Mouse (Mus musculus) erythroblast, adult 5-6 weeks (primary cell): ENCODE results near the gene Rbm15b. TPM values are rescaled to one million over a fixed set of nuclear protein-coding genes. Genes with fewer than 3 reads are reported as not detected.

Source experiments
- ATAC-seq: replicated peaks from 2 replicates; pipeline ENCODE4 v1.8.0; 2016; ENCODE audit warnings: moderate number of reproducible peaks, mild to moderate bottlenecking, moderate TSS enrichment, inconsistent platforms; ENCODE audit not compliant: poor library complexity, low FRiP score, severe bottlenecking
- total RNA-seq, 2 experiments: library from RNA; stranded (forward) in 1 of 2; stranded (reverse) in 1 of 2; fragments of 150-400 nt in 1 of 2; fragments of 200-764, 138-1000 nt in 1 of 2; gene quantifications; 2 replicates each; pipeline versions ENCODE4 v1.2.3 to v1.2.4; 2015 to 2017; ENCODE audit warnings: low replicate concordance in 2 of 2

Rbm15b gene
- total RNA-seq (2015; ENCODE audit: low replicate concordance) (4.2 and 6.9 TPM in 2 replicates), total RNA-seq (2017; ENCODE audit: low replicate concordance) (8.6 and 10.2 TPM in 2 replicates)

DNA sequence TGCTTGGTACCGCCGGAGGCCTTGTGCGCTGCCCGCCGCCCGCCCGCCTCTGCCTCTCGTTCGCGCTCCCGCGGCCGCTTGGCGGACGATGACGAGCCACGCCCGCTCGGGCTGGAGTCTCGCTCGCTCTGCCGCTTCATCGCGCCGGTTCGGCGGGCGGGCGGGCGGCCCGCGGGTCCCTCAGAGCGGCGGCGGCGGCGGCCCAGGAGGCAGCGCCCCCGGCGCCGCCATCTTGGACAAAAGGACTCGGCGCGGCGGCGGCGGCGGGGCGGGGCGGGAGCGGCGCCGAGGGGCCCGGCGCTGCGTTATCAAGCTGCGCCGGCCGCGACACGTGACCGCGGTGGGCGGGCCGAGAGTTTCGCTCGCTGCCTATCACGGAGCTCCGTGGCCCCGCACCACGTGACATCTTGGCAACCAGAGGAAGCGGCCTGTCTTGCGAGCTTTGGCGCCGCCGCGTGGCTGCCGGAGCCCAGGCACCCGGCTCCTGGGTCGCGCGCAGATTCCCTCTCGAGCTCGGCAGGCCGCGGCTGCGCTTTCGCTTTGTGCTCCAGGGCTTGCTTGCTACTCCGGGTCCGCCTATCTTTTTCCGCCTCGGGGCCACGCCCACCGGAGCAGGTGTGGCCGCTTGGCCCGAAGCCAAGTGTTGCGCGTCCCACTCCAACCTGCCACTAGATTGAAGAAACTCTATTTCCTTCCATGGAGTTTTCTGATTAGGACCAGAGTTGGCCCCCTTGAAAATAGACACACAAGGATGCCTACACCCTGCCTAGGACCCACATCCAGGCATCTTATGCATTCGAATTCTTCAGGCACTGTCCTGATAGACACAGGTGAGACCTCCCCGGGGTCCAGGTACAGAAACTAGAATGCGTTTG lies at the start of gene Rbm15b:
Rbm15b (minus strand) TSS at position 601 of the 875 bp plus-strand sequence.
- ATAC-seq, result peak; percentile 71

DNA sequence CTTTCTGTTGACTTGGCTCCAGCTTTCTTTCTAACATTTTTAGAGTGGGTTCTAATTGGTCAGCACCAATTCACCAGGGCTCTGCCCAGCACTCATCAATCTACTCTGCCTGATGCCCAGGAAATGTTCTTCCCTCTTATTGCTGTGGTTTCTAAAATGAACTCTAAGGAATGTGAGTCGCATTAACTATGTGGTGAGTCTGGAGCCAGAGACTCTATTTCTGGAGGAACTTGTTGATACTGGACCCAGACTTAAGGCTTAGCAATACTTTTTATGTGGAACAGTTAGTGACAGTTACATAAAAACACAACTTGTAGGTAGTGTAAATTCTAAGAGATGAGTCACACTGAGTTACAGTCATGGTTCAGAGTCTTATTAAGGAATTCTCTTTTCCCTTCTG lies 47.8 kb upstream of the Rbm15b start:
- ATAC-seq, result no peak

DNA sequence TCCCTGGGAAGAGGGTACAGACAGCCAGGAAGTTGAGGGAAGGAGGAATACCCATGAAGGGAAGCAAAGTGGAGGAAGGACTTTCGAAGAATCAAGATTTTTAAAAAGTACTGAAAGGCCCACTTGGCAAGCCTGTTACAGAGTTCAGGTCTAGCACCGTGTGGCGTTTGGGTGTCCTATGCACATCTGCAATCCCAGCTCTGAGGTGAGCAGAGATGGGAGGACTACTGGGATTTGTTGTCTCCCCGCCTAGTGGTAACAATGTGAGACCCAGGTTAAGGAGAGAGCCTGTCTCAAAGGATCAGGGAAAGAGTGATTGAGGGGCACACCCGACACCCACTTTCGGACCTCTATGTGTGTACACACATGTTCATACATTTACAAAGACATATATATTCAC lies 27.6 kb upstream of the Rbm15b start:
- ATAC-seq, result no peak

DNA sequence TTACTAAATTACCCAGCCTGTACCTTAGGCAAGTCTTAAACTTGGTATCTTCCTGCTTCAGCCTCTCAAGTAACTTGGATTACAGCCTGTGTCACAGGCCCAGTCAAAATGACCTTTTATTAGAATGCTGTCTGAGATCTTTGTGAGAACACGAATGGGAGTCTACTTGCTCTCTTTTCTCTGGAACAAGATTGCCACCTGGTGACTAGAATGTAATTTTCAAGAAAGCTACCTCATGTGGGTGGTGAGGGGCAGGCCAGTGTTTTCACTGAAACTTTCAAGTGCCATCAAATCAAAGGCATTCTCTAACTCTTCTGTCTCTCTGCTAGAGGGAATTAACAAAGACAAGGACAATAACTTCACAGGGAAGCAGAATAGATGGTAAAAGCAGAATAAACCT lies 26.5 kb upstream of the Rbm15b start:
- no peak for ATAC-seq

DNA sequence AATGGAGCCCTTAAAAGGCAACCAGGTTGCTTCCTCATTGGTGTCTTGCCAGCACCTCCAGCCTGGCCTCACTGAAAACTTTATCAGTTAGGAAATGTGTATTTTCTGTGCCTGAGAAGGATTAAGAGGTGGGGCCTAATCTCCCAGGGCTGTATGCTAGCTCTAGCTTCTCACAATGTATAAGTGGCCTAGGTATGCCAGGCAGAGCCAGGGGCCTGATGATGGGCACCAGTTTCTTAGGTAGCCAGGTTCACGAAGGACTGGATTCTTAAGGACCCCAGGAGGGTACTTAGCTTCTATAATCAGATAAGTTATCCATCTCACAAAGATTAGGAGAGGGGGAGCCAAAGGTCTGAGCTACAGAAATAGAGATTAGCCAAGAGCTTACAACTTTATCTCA lies 24.4 kb upstream of the Rbm15b start:
- no peak for ATAC-seq

DNA sequence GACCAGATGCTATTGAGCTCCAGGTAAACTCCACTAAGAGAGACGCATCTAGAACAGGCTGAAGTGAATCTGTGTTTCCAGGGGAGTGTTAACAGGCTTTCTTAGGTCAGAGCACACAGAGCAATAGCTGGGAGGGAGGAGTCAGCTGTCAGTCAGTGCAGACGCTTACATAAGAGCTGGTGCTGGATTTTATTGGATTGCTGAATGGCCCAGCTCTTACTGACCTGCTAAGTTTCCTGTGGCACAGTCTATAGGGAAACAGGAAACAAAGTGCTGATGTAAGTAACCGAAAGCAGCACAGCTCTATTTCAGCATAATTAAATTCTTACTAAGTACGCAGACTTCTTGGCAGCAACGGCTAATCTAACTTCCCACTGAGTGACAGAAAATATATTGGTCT lies 21.5 kb upstream of the Rbm15b start:
- no peak for ATAC-seq

DNA sequence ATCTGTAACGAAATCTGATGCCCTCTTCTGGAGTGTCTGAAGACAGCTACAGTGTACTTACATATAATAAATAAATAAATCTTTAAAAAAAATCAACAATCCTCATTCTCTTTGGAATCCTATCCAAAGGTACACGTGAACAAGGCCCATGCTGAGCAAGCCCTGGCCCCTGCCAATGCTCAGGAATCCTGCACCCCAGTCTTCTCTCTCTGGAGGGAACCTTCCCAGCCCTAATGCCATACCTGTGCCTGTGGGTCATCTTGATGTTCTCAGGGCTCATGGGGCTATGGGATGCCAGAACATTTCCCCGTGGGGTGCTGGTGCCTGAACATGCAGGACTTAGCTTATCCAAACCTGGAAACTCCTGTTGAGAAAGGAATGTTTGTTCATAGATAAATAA lies 20.9 kb upstream of the Rbm15b start:
- ATAC-seq, result no peak

DNA sequence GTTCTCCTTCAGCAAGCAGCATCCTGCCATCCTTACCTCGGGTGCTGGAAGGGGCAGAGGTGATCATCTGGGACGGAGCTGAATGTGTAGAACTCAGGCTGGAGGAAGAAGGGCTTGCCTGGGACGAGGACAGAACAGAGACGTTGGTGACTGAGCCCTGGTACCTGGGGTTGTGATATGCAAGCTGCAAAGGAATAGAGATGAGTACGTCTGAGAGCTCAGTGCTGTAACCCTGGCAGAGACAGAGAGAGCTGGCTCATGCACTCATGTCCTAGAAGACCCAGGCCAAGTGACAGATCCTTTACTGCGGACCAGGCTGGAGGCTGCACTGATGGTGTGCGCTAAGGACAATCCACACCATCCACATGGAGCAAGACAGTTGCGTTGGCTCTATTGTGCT lies 19.4 kb upstream of the Rbm15b start:
- ATAC-seq, result no peak

DNA sequence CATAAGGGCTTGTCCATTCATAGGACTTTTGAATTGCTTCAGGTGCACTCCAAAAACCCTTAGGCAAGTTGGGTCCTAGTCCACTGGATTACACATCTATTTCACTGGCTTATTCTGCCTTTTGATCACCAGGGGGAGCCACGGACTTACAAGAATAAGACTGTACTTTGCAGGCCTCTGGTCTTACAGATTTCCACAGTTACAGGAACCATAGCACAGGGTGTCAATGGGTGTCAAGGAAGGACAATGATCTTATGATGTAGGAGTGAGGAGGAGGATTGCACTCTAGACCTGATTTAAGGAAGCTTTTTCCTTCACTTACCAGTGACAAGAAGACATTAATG lies 16.5 kb upstream of the Rbm15b start:
- ATAC-seq, result peak; percentile 68

DNA sequence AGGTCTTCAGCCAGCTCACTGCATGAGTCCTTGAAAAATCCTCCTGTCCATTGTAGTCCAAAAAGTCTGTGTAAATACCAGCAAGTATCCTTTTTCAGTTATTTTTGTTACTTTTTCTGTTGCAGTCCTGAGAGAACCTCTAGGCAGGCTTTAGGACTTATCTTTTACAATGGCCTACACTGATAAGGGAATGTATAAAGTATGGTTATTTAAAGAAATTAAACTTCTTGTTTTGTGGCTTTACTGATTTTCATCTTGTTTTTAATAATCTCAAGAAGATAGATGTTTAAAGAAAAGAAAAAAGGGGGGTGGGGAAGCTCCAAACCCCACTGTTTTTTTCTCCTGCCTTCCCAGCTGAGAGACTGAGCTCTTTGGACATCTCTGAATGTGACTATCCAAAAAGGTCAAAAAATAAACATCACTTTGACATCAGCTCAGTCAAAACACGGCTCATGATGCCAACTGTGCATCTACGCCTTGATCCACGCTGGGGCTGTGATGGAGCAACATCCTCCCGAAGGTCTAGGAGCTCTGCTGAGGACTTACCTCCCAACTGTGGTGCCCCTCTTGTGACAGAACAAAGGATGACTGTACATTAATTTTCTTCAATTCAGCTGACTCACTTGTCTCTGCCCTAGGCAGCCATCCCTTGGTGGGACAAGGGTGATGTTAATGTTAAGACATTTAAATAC lies 16.0 kb upstream of the Rbm15b start:
- no peak for ATAC-seq

DNA sequence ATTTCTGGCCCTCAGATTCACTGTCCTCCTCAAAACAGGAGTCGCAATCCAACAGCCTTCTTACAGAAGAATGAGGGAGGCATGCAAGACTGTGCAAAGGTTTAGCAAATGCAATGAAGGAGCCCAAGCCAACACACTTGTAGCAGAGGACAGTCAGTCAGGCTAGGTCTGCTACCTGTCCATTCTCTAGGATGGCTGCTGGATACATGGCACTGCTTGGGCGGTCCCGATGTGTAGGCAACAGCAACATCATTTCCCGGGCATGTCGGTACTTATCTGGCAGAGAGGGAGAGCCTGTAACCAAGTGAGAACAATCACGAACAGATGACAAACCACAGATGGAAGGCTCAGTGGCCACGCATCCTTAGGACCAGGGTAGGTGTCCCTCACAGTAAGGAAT lies 14.4 kb upstream of the Rbm15b start:
- ATAC-seq, result no peak

DNA sequence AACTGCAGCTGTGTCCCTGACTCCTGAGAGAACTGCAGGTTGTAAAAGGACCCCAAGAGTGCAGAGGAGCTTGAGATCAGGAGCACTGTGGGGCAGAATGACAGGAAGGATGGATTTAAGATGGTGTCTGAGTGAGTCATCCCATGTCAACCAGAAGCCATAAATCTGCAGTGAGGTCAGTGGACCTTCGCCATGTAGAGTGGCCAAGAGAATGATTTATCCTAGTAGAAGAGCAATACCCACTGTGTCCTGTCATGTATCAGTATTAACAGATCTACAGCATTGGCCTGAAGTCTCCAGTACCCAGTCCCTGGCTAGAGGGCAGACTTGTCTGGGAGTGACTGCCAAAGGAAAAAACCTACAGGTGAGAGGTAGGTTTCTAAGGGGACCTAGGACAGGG lies 11.7 kb upstream of the Rbm15b start:
- ATAC-seq, result no peak

DNA sequence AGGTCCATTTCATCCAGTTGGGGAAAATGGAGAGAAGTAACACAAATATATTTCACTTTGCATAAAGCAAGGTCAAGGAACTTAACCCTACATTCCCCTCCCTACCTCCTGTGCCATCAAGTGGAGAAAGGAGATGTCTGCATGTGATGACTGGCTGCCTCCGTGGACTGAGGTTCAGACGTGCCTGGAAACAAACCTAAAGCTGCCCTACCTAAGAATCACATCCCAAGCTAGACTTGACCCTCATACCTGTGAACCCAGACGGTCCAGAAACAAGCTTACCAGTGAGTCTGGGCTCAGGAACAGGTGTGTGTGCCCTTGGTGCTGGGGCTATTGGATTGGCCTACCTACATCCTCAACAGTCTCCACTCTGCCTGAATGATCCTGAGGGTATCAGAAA lies 6.1 kb upstream of the Rbm15b start:
- ATAC-seq, result no peak

DNA sequence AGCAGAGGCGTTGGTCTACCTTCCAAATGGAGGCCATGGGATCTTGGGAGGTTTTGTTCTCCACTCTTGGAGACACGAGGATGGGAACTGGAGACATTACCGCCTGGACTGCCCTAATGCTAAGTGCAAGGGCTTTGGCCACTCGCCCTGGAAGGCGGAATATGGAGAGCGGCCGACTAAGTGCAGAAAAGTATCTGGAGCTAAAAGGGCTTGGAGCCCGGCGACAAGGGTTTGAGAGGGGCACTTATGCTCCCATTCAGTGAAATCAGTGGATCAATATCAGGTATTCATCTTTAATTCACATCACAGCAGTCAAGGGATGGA lies 5.3 kb upstream of the Rbm15b start:
- ATAC-seq, result no peak

DNA sequence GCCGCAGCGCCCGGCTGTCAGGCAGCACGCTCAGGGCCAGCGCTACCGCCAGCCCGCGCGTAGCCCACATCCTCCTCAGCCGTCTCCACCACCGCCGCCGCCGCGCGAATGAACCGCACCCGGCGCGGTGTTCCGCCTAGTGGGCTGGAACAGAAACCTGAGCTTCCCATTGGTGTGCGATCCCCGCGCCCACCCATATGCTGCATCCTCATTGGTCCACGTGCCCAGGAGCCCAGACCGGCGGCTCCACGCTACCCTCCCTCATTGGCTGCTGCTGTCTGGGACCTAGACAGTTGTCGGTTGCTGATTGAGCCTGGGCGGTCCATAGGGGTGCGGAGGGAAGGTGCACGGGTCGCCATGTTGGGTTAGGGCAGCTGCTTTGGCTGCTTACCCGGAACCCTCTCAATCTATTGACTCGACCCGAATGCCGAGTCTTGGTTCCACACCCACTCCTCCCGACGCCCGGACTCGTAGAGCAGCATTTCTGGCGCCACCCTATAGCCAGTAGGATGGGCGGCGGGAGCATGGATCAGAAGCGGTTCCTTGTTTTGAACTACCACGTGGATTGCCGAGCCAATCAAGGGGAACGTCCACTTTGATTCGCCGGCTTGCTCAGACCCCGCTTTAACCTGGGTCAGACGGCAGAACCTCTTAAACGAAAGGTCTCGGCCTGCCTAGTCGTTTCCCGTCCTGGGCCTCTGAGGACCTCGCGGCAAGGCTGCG lies 4.8 kb upstream of the Rbm15b start, which contains the start of gene Manf:
Manf (minus strand) TSS at position 151 of the 723 bp plus-strand sequence.
- peak; percentile 89 for ATAC-seq

DNA sequence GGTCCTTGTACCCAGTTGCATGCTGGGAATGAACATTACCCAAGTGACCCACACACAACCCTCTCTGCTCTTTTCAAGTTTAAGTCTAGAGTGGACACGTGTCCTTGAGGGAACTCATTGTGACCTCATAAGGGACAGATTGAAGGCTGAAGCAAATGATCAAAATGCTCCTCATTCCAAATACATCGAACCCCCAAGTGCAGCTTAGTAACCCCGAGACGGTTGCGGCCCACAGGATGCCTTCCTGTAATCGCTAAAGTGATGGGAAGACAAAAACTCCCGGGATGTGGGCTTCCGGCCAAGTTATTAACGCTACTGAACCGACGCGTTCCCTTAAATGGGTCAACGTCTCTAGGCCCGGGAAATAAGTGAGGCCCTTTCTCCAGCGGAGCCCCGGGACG lies 4.1 kb upstream of the Rbm15b start:
- no peak for ATAC-seq

DNA sequence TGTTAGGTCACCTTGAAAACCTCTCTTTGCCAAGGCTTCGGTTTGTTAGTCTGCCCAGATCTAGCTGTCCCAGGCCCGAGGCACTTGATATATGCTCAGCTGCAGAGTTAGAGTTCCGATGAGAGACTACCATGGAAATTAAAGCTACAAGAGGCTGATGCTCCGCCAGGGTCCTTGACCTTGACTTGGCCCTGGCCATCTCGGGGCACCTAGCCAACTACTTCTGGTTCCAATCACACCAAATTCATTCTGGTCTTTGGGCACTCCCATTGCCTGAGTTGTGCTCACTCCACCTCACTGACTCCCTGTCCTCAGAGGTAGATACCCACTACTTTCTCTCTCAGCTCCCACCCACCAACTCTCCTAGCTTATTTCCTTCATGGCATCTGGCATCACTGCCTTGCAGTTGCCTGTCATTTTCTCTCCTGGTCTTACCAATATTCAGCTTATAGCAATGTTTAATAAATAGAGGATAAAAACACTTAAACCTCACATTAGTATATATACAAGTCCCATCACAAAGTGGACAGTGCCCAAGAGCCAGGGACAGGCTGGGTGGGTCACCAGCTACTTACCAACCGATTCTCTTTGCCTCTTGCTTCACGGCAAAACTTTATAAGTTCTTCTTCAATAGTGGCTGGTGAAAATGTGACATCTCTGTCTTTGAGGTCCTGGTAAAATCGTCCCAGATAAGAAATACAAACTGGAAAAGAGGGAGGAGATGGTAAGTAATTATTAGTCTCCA lies 3.4 kb upstream of the Rbm15b start:
- no peak for ATAC-seq

DNA sequence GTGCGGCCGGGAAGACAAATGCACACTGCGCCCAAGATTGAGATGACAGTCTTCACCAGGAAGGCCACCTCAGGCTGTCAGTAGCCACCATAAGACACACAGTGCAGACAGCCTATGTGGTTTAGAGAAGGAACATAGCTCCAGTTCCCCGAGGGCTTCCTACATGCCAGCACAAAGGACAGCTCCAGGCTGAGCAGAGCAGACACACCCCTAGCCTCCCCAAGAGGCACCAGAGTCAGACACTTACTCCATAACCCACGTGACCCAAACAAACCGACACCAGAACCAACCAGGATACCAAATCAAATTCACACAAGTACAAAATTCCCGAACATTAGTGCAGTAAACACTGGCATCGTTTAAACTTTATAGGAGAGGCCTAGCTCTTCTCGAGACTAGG lies 2.1 kb upstream of the Rbm15b start:
- no peak for ATAC-seq

DNA sequence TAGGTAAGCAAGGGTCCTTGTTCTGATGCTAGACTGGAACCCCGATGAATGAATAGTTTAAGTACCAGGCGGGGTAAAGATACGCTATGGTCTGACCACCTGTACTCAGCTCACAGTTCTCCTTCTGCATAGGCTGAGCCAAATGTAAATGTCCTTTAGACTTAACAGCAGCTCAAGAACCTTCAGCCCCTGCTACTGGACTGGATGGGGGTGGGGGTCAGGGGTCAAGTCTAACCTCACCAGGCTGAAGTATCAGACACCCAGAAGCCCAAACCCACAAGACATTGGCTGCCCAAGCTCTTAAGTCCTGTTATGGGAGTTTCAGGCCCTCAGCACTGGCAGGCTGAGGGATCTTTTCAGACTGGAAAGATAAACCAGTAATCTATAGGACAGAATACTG lies 1.1 kb upstream of the Rbm15b start:
- no peak for ATAC-seq
